8 mouse cellular contexts compared by ENCODE assay signal in genomic region chr4:135352326-135353065, GRCm38 (mm10). TPM values are rescaled to one million over a fixed set of nuclear protein-coding genes. Genes with fewer than 3 reads are reported as not detected.
DNase-seq lines count a peak whose midpoint lies in the region; ATAC-seq lines count a peak whose summit lies in the region.

No protein-coding gene starts in this region.

- H3K4me2 ChIP-seq in heart, embryonic 16.5 days (ENCODE audit: low read depth, low read length): peak overlapping the region; percentile 78
- H3K4me2 ChIP-seq in limb, embryonic 12.5 days: peak overlapping the region; percentile 86

- H3K27me3 ChIP-seq in heart, embryonic 16.5 days (ENCODE audit: control insufficient read depth, insufficient read depth, low read length): no peaks in the 10 kb centered on the region
- H3K27me3 ChIP-seq in limb, embryonic 12.5 days: no peaks in the 10 kb centered on the region

- H3K36me3 ChIP-seq in heart, embryonic 16.5 days (ENCODE audit: control insufficient read depth, insufficient read depth): peaks cover 7% of the 10 kb centered on the region
- peaks cover 21% of the 10 kb centered on the region; the same call in 1 of the 2 replicates for H3K36me3 ChIP-seq in limb, embryonic 12.5 days

- H3K9me3 ChIP-seq in heart, embryonic 16.5 days (replicated peaks; ENCODE audit: control insufficient read depth, low read length): no peaks in the 10 kb centered on the region
- H3K9me3 ChIP-seq in limb, embryonic 12.5 days: no peaks in the 10 kb centered on the region

- peak; percentile 19 for ATAC-seq in heart, embryonic 16.5 days (replicated peaks; ENCODE audit: extremely low read depth, insufficient read depth, low FRiP score)
- peak; percentile 30 for ATAC-seq in limb, embryonic 12.5 days (ENCODE audit: insufficient number of reproducible peaks, insufficient read depth, low FRiP score, low TSS enrichment, low read depth)
- ATAC-seq in monocyte, adult 5-6 weeks (replicated peaks; ENCODE audit: insufficient number of reproducible peaks, low FRiP score, low TSS enrichment, poor library complexity, severe bottlenecking): 0 out of 2 replicates have a peak, but pooled peaks have one; percentile 1

- peak overlapping the region; percentile 100 for H3K9ac ChIP-seq in heart, embryonic 16.5 days (ENCODE audit: low read length)
- peak overlapping the region; percentile 97 for H3K9ac ChIP-seq in limb, embryonic 12.5 days (replicated peaks)

- peak; percentile 24 for DNase-seq in adrenal gland, adult 8-10 months
- DNase-seq in adrenal gland, postnatal 25 days: no peak
- DNase-seq in thymus, adult 18-20 months: peak; percentile 7 to 9
- DNase-seq in thymus, postnatal 25 days: no peak
- no peak for DNase-seq in cerebellum, adult 11-12 months

- H3K4me1 ChIP-seq in heart, embryonic 16.5 days (ENCODE audit: control insufficient read depth, insufficient read depth, low read length): peaks cover 14% of the 10 kb centered on the region
- H3K4me1 ChIP-seq in limb, embryonic 12.5 days (replicated peaks): peaks cover 15% of the 10 kb centered on the region

- WGBS in heart, embryonic 16.5 days: under 1% methylated on average over 67 of the region's 67 CpGs
- WGBS in limb, embryonic 12.5 days: under 1% methylated on average over 67 of the region's 67 CpGs

- peak overlapping the region; percentile 88 for H3K4me3 ChIP-seq in heart, embryonic 16.5 days (ENCODE audit: low read length)
- H3K4me3 ChIP-seq in limb, embryonic 12.5 days (replicated peaks): peak overlapping the region; percentile 97

- peak overlapping the region; percentile 91 for H3K27ac ChIP-seq in heart, embryonic 16.5 days (ENCODE audit: low read length)
- peak overlapping the region; percentile 91 for H3K27ac ChIP-seq in limb, embryonic 12.5 days

RNA-seq across cellular contexts. Expression of gene Srrm1, which starts 0.6 kb away (rescaled TPM):
- 100 to 1,000 TPM in 3 of 4 experiments, 10 to 100 TPM in 1; 95.5 to 188 (median 137) TPM for total RNA-seq in adrenal gland, adult 8-10 months (2022)
- total RNA-seq in adrenal gland, postnatal 25 days (2021): 133 and 151 TPM in 2 replicates
- polyA plus RNA-seq in heart, embryonic 16.5 days (2015; fragmentation: Nextera tagmentation; extraction: Ambion mirVana): 134 and 145 TPM in 2 replicates
- 260 and 298 TPM in 2 replicates for polyA plus RNA-seq in limb, embryonic 12.5 days (2016; fragmentation: Nextera tagmentation; extraction: Ambion mirVana)
- 123 to 188 TPM (median 151 TPM) in 3 replicates for total RNA-seq in monocyte, adult 5-6 weeks (2017)

RNA-seq across cellular contexts. Expression of gene Ncmap, which starts 45.5 kb away (rescaled TPM):
- 1 to 10 TPM in 1 of 4 experiments, under 1 TPM in 3; 0.46 to 1.0 (median 0.67) TPM for total RNA-seq in adrenal gland, adult 8-10 months (2022)
- not detected in 2 replicates for total RNA-seq in adrenal gland, postnatal 25 days (2021)
- polyA plus RNA-seq in heart, embryonic 16.5 days (2015; fragmentation: Nextera tagmentation; extraction: Ambion mirVana): 1.2 and 1.6 TPM in 2 replicates
- 3.2 and 3.8 TPM in 2 replicates for polyA plus RNA-seq in limb, embryonic 12.5 days (2016; fragmentation: Nextera tagmentation; extraction: Ambion mirVana)
- total RNA-seq in monocyte, adult 5-6 weeks (2017): not detected in 3 replicates

Comparison
In these comparisons a context has a peak if more than half of its experiments do, and no peak if none do; other contexts are left out.
1. DNase-seq: peak in adrenal gland, adult 8-10 months (single experiment) and thymus, adult 18-20 months (2 of 2); none in adrenal gland, postnatal 25 days (single experiment), thymus, postnatal 25 days (single experiment) and cerebellum, adult 11-12 months (single experiment).
2. Peak in every context shown above with its lines, with median percentiles within 50 percentile points of each other: ATAC-seq.